Mouse (Mus musculus): Measurements from ENCODE around the gene Sucla2. TPM values are rescaled to one million over a fixed set of nuclear protein-coding genes. Genes with fewer than 3 reads are reported as not detected.
"Not testable (repeated sequence)": the region's sequence is repeated elsewhere in the genome, so short reads cannot be mapped to it uniquely, and the experiment has no call there.

Sucla2 gene
- polyA plus RNA-seq, 1 experiment from 2014 or later = 92.8 TPM

- not testable (repeated sequence) for ATAC-seq (replicated peaks; ENCODE audit: low FRiP score); H3K4me1 ChIP-seq (replicated peaks; ENCODE audit: control insufficient read depth, insufficient read depth, low read length); H3K9me3 ChIP-seq (ENCODE audit: control insufficient read depth, low read length); DNase-seq (ENCODE audit: low spot score); H3K9ac ChIP-seq (ENCODE audit: low read depth, low read length); H3K36me3 ChIP-seq (ENCODE audit: control insufficient read depth, insufficient read depth, low read length); H3K27me3 ChIP-seq (replicated peaks; ENCODE audit: control insufficient read depth, insufficient read depth, low read length); H3K4me3 ChIP-seq (ENCODE audit: low read depth, low read length); H3K27ac ChIP-seq (ENCODE audit: low read depth, low read length); H3K4me2 ChIP-seq
- 89% methylated on average over 4 of the region's 4 CpGs for WGBS
Measured at GRCm38 (mm10) chr14:73569831-73570230, 44.7 kb downstream of the Sucla2 start.

GRCm38 (mm10) chr14:73571143-73571542 lies 46.0 kb downstream of the Sucla2 start:
- WGBS = 84% methylated on average over 4 of the region's 4 CpGs
- DNase-seq (ENCODE audit: low spot score) (no peak), ATAC-seq (replicated peaks; ENCODE audit: low FRiP score) (no peak)
- Histone ChIP-seq H3K9me3 (ENCODE audit: control insufficient read depth, low read length) (no peaks in the 10 kb centered on the region), H3K9ac (ENCODE audit: low read depth, low read length) (no peak overlapping the region), H3K4me3 (ENCODE audit: low read depth, low read length) (no peak overlapping the region), H3K4me2 (no peak overlapping the region), H3K36me3 (ENCODE audit: control insufficient read depth, insufficient read depth, low read length) (peaks cover 14% of the 10 kb centered on the region), H3K4me1 (replicated peaks; ENCODE audit: control insufficient read depth, insufficient read depth, low read length) (no peaks in the 10 kb centered on the region), H3K27me3 (replicated peaks; ENCODE audit: control insufficient read depth, insufficient read depth, low read length) (no peaks in the 10 kb centered on the region), H3K27ac (ENCODE audit: low read depth, low read length) (no peak overlapping the region)

GRCm38 (mm10) chr14:73574053-73574452 lies 48.9 kb downstream of the Sucla2 start:
- H3K9me3 ChIP-seq (ENCODE audit: control insufficient read depth, low read length) = no peaks in the 10 kb centered on the region
- no peaks in the 10 kb centered on the region for H3K4me1 ChIP-seq (replicated peaks; ENCODE audit: control insufficient read depth, insufficient read depth, low read length)
- DNase-seq (ENCODE audit: low spot score) (no peak), ATAC-seq (replicated peaks; ENCODE audit: low FRiP score) (peak; percentile 23; the same call in 1 of the 2 replicates)
- no peak overlapping the region for H3K4me2 ChIP-seq
- 82% methylated on average over 5 of the region's 5 CpGs for WGBS
- H3K4me3 ChIP-seq (ENCODE audit: low read depth, low read length) = no peak overlapping the region
- H3K27me3 ChIP-seq (replicated peaks; ENCODE audit: control insufficient read depth, insufficient read depth, low read length) = no peaks in the 10 kb centered on the region
- peaks cover 19% of the 10 kb centered on the region for H3K36me3 ChIP-seq (ENCODE audit: control insufficient read depth, insufficient read depth, low read length)
- no peak overlapping the region for H3K9ac ChIP-seq (ENCODE audit: low read depth, low read length)
- H3K27ac ChIP-seq (ENCODE audit: low read depth, low read length) = no peak overlapping the region

- peaks cover 17% of the 10 kb centered on the region for H3K36me3 ChIP-seq (ENCODE audit: control insufficient read depth, insufficient read depth, low read length)
- H3K4me1 ChIP-seq (replicated peaks; ENCODE audit: control insufficient read depth, insufficient read depth, low read length) = no peaks in the 10 kb centered on the region
- no peak for DNase-seq (ENCODE audit: low spot score)
- no peak overlapping the region for H3K9ac ChIP-seq (ENCODE audit: low read depth, low read length)
- no peak overlapping the region for H3K4me3 ChIP-seq (ENCODE audit: low read depth, low read length)
- H3K9me3 ChIP-seq (ENCODE audit: control insufficient read depth, low read length) = no peaks in the 10 kb centered on the region
- no peak overlapping the region for H3K4me2 ChIP-seq
- no peak overlapping the region for H3K27ac ChIP-seq (ENCODE audit: low read depth, low read length)
- no peaks in the 10 kb centered on the region for H3K27me3 ChIP-seq (replicated peaks; ENCODE audit: control insufficient read depth, insufficient read depth, low read length)
- no peak for ATAC-seq (replicated peaks; ENCODE audit: low FRiP score)
Measured at GRCm38 (mm10) chr14:73576336-73576735, 51.2 kb downstream of the Sucla2 start.

- ATAC-seq (replicated peaks; ENCODE audit: low FRiP score) (no peak), DNase-seq (ENCODE audit: low spot score) (no peak)
- Histone ChIP-seq H3K4me3 (ENCODE audit: low read depth, low read length) (no peak overlapping the region), H3K4me2 (no peak overlapping the region), H3K9ac (ENCODE audit: low read depth, low read length) (no peak overlapping the region), H3K27ac (ENCODE audit: low read depth, low read length) (no peak overlapping the region), H3K9me3 (ENCODE audit: control insufficient read depth, low read length) (no peaks in the 10 kb centered on the region), H3K27me3 (replicated peaks; ENCODE audit: control insufficient read depth, insufficient read depth, low read length) (no peaks in the 10 kb centered on the region), H3K4me1 (replicated peaks; ENCODE audit: control insufficient read depth, insufficient read depth, low read length) (no peaks in the 10 kb centered on the region), H3K36me3 (ENCODE audit: control insufficient read depth, insufficient read depth, low read length) (peaks cover 7% of the 10 kb centered on the region; the same call in 1 of the 2 replicates)
- WGBS = 80% methylated on average over 1 of the region's 1 CpGs
Measured at GRCm38 (mm10) chr14:73588080-73588479, 63.0 kb downstream of the Sucla2 start.

GRCm38 (mm10) chr14:73592166-73592565 lies 67.0 kb downstream of the Sucla2 start:
- no peaks in the 10 kb centered on the region for H3K4me1 ChIP-seq (replicated peaks; ENCODE audit: control insufficient read depth, insufficient read depth, low read length)
- no peaks in the 10 kb centered on the region for H3K27me3 ChIP-seq (replicated peaks; ENCODE audit: control insufficient read depth, insufficient read depth, low read length)
- H3K9ac ChIP-seq (ENCODE audit: low read depth, low read length) = no peak overlapping the region
- H3K9me3 ChIP-seq (ENCODE audit: control insufficient read depth, low read length) = no peaks in the 10 kb centered on the region
- ATAC-seq (replicated peaks; ENCODE audit: low FRiP score) (no peak), DNase-seq (ENCODE audit: low spot score) (no peak)
- peaks cover 4% of the 10 kb centered on the region; the same call in 1 of the 2 replicates for H3K36me3 ChIP-seq (ENCODE audit: control insufficient read depth, insufficient read depth, low read length)
- WGBS = 81% methylated on average over 1 of the region's 1 CpGs
- no peak overlapping the region for H3K4me3 ChIP-seq (ENCODE audit: low read depth, low read length)
- no peak overlapping the region for H3K27ac ChIP-seq (ENCODE audit: low read depth, low read length)
- H3K4me2 ChIP-seq = no peak overlapping the region

GRCm38 (mm10) chr14:73599720-73600119 lies 74.6 kb downstream of the Sucla2 start:
- Histone ChIP-seq H3K9ac (ENCODE audit: low read depth, low read length) (no peak overlapping the region), H3K9me3 (ENCODE audit: control insufficient read depth, low read length) (no peaks in the 10 kb centered on the region), H3K4me3 (ENCODE audit: low read depth, low read length) (no peak overlapping the region), H3K4me2 (no peak overlapping the region), H3K27me3 (replicated peaks; ENCODE audit: control insufficient read depth, insufficient read depth, low read length) (no peaks in the 10 kb centered on the region), H3K36me3 (ENCODE audit: control insufficient read depth, insufficient read depth, low read length) (peaks cover 7% of the 10 kb centered on the region; the same call in 1 of the 2 replicates), H3K4me1 (replicated peaks; ENCODE audit: control insufficient read depth, insufficient read depth, low read length) (no peaks in the 10 kb centered on the region; the same call in 1 of the 2 replicates), H3K27ac (ENCODE audit: low read depth, low read length) (no peak overlapping the region)
- DNase-seq (ENCODE audit: low spot score) (no peak), ATAC-seq (replicated peaks; ENCODE audit: low FRiP score) (peak; percentile 98)
- WGBS = 53% methylated on average over 8 of the region's 8 CpGs

- Histone ChIP-seq H3K27ac (ENCODE audit: low read depth, low read length) (no peak overlapping the region), H3K27me3 (replicated peaks; ENCODE audit: control insufficient read depth, insufficient read depth, low read length) (no peaks in the 10 kb centered on the region), H3K4me1 (replicated peaks; ENCODE audit: control insufficient read depth, insufficient read depth, low read length) (no peaks in the 10 kb centered on the region), H3K9ac (ENCODE audit: low read depth, low read length) (no peak overlapping the region), H3K4me2 (no peak overlapping the region), H3K36me3 (ENCODE audit: control insufficient read depth, insufficient read depth, low read length) (peaks cover 3% of the 10 kb centered on the region; the same call in 1 of the 2 replicates), H3K9me3 (ENCODE audit: control insufficient read depth, low read length) (no peaks in the 10 kb centered on the region), H3K4me3 (ENCODE audit: low read depth, low read length) (no peak overlapping the region)
- ATAC-seq (replicated peaks; ENCODE audit: low FRiP score) (no peak), DNase-seq (ENCODE audit: low spot score) (no peak)
- WGBS = 71% methylated on average over 4 of the region's 4 CpGs
Measured at GRCm38 (mm10) chr14:73607732-73608131, 82.6 kb downstream of the Sucla2 start.

GRCm38 (mm10) chr14:73608668-73609481 lies 83.8 kb downstream of the Sucla2 start:
- Histone ChIP-seq H3K4me3 (ENCODE audit: low read depth, low read length) (no peak overlapping the region), H3K4me2 (no peak overlapping the region), H3K9ac (ENCODE audit: low read depth, low read length) (no peak overlapping the region), H3K27me3 (replicated peaks; ENCODE audit: control insufficient read depth, insufficient read depth, low read length) (no peaks in the 10 kb centered on the region), H3K27ac (ENCODE audit: low read depth, low read length) (no peak overlapping the region), H3K4me1 (replicated peaks; ENCODE audit: control insufficient read depth, insufficient read depth, low read length) (no peaks in the 10 kb centered on the region), H3K36me3 (ENCODE audit: control insufficient read depth, insufficient read depth, low read length) (no peaks in the 10 kb centered on the region), H3K9me3 (ENCODE audit: control insufficient read depth, low read length) (no peaks in the 10 kb centered on the region)
- DNase-seq (ENCODE audit: low spot score) (no peak), ATAC-seq (replicated peaks; ENCODE audit: low FRiP score) (no peak)
- 42% methylated on average over 11 of the region's 11 CpGs for whole genome bisulfite sequencing
